Mouse (Mus musculus) liver, embryonic 16.5 days (tissue): ENCODE results near the gene Kifc5b. TPM values are rescaled to one million over a fixed set of nuclear protein-coding genes. Genes with fewer than 3 reads are reported as not detected.

Experiments used
- ATAC-seq: fragments of 200-750 bp; cut with Nextera tagmentation; 2 replicates; pipeline ENCODE4 v1.8.0; 2017; ENCODE audit warnings: low read depth, mild to moderate bottlenecking, moderate number of reproducible peaks, moderate library complexity
- H3K27ac ChIP-seq: fragments of 300-500 bp; sonication (generic); 2 replicates; pipeline ENCODE4 v1.5.1; 2014; ENCODE audit warnings: mild to moderate bottlenecking, low read length
- H3K27me3 ChIP-seq: fragments of 300-500 bp; sonication (generic); 2 replicates; pipeline ENCODE4 v1.6.1; 2014; ENCODE audit warnings: low read depth, low read length, mixed read lengths; ENCODE audit not compliant: control insufficient read depth, insufficient read depth
- H3K36me3 ChIP-seq: fragments of 300-500 bp; sonication (generic); 2 replicates; pipeline ENCODE4 v1.6.1; 2014; ENCODE audit warnings: mild to moderate bottlenecking; ENCODE audit not compliant: control insufficient read depth, insufficient read depth
- H3K4me1 ChIP-seq: fragments of 300-500 bp; sonication (generic); 2 replicates; pipeline ENCODE4 v1.6.1; 2014; ENCODE audit warnings: low read depth, low read length, mixed read lengths; ENCODE audit not compliant: control insufficient read depth
- H3K4me2 ChIP-seq: fragments of 300-500 bp; sonication (generic); 2 replicates; pipeline ENCODE4 v1.6.1; 2014; ENCODE audit warnings: low read depth, low read length, mixed read lengths
- H3K4me3 ChIP-seq: fragments of 300-500 bp; sonication (generic); 2 replicates; pipeline ENCODE4 v1.5.1; 2014; ENCODE audit warnings: low read depth, mild to moderate bottlenecking, low read length
- H3K9ac ChIP-seq: fragments of 300-500 bp; sonication (generic); 2 replicates; pipeline ENCODE4 v1.6.1; 2014; ENCODE audit warnings: low read depth, low read length
- H3K9me3 ChIP-seq: fragments of 300-500 bp; sonication (generic); replicated peaks from 2 replicates; pipeline ENCODE4 v1.6.1; 2016; ENCODE audit warnings: low read length; ENCODE audit not compliant: control insufficient read depth
- WGBS: fragments of 180-500 bp; shearing (Covaris S2); extraction: QIAGEN DNeasy Blood & Tissue Kit; methylation state at CpG from one replicate; pipeline ENCODE4 v1.1.7; 2014; ENCODE audit not compliant: insufficient replicate concordance; 5-methylcytosine and 5-hydroxymethylcytosine counted together
- polyA plus RNA-seq: library from polyadenylated mRNA; unstranded; fragments of >200 nt; fragmentation: Nextera tagmentation; extraction: Ambion mirVana; gene quantifications from 2 replicates; pipeline ENCODE4 v1.2.1, GENCODE M21; 2015

Kifc5b gene
- polyA plus RNA-seq, 1 experiment from 2014 or later, result 5.3 TPM

GRCm38 (mm10) chr17:26939178-26939972 lies 22.5 kb downstream of the Kifc5b start, which contains the start of gene Cuta:
Cuta (minus strand) TSS chr17:26939569.
- Histone ChIP-seq H3K27ac (peak within 1 kb of the TSS; percentile 96), H3K9me3 (no peaks in the 10 kb centered on the region), H3K4me2 (peak within 1 kb of the TSS; percentile 99), H3K4me3 (peak within 1 kb of the TSS; percentile 74), H3K36me3 (peaks cover 7% of the 10 kb centered on the region), H3K27me3 (no peaks in the 10 kb centered on the region), H3K9ac (peak within 1 kb of the TSS; percentile 92), H3K4me1 (peaks cover 36% of the 10 kb centered on the region)
- under 1% methylated on average over 70 of the region's 70 CpGs for WGBS
- peak; percentile 93 for ATAC-seq

- WGBS, result 2% methylated on average over 3 of the region's 3 CpGs
- Histone ChIP-seq H3K27ac (peak overlapping the region; percentile 96), H3K4me3 (peak overlapping the region; percentile 74), H3K9ac (peak overlapping the region; percentile 92), H3K36me3 (peaks cover 7% of the 10 kb centered on the region), H3K4me1 (peaks cover 36% of the 10 kb centered on the region), H3K4me2 (peak overlapping the region; percentile 99), H3K9me3 (no peaks in the 10 kb centered on the region), H3K27me3 (no peaks in the 10 kb centered on the region)
- no peak for ATAC-seq
These were observed 23.0 kb downstream of the Kifc5b start for GRCm38 (mm10) chr17:26939973-26940300.

GRCm38 (mm10) chr17:26941031-26941789 lies 24.3 kb downstream of the Kifc5b start, which contains the start of gene Syngap1:
Syngap1 (plus strand) TSS chr17:26941253.
- WGBS, result 7% methylated on average over 24 of the region's 24 CpGs
- Histone ChIP-seq H3K9me3 (no peaks in the 10 kb centered on the region), H3K4me3 (peak within 1 kb of the TSS; percentile 74), H3K27me3 (no peaks in the 10 kb centered on the region), H3K4me1 (peaks cover 38% of the 10 kb centered on the region), H3K4me2 (peak within 1 kb of the TSS; percentile 99), H3K36me3 (peaks cover 3% of the 10 kb centered on the region; the same call in 1 of the 2 replicates), H3K9ac (peak within 1 kb of the TSS; percentile 92), H3K27ac (peak within 1 kb of the TSS; percentile 96)
- no peak for ATAC-seq

GRCm38 (mm10) chr17:26941841-26942570 lies 25.1 kb downstream of the Kifc5b start:
- Histone ChIP-seq H3K9ac (no peak overlapping the region; the same call in 1 of the 2 replicates), H3K27ac (peak overlapping the region; percentile 24; the same call in 1 of the 2 replicates), H3K4me2 (peak overlapping the region; percentile 58; the same call in 1 of the 2 replicates), H3K4me3 (no peak overlapping the region), H3K36me3 (no peaks in the 10 kb centered on the region), H3K4me1 (peaks cover 46% of the 10 kb centered on the region), H3K27me3 (no peaks in the 10 kb centered on the region), H3K9me3 (no peaks in the 10 kb centered on the region)
- 8% methylated on average over 4 of the region's 4 CpGs for WGBS
- no peak for ATAC-seq

- Histone ChIP-seq H3K9me3 (no peaks in the 10 kb centered on the region), H3K9ac (peak overlapping the region; percentile 70), H3K4me3 (peak overlapping the region; percentile 59), H3K27ac (no peak overlapping the region), H3K4me1 (peaks cover 38% of the 10 kb centered on the region), H3K36me3 (no peaks in the 10 kb centered on the region), H3K4me2 (peak overlapping the region; percentile 84), H3K27me3 (peaks cover 12% of the 10 kb centered on the region; the same call in 1 of the 2 replicates)
- no peak for ATAC-seq
- WGBS, result 38% methylated on average over 13 of the region's 13 CpGs
These were observed 29.1 kb downstream of the Kifc5b start for GRCm38 (mm10) chr17:26945824-26946495.

DNA sequence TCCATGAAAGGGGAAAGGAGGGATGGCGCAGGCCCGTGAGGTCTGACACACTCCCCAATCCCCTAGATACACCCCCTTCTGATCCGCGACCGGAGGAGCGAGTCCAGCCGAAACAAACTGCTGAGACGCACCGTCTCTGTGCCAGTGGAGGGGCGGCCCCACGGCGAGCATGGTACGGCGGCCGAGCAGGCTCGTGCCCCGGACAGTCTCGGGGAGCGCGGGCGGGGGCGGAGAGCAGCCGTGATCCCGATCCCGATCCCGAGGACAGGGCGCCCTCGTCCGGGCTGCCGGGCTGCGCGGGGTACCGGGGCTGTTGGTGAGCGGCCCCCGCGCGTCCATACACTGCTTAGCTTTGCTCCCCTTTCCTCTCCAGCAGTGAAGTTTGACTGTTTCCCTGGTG lies 29.7 kb downstream of the Kifc5b start:
- peaks cover 37% of the 10 kb centered on the region for H3K4me1 ChIP-seq
- H3K27ac ChIP-seq, result no peak overlapping the region
- peak; percentile 66 for ATAC-seq
- no peaks in the 10 kb centered on the region for H3K36me3 ChIP-seq
- H3K9me3 ChIP-seq, result no peaks in the 10 kb centered on the region
- peak overlapping the region; percentile 84 for H3K4me2 ChIP-seq
- peaks cover 12% of the 10 kb centered on the region; the same call in 1 of the 2 replicates for H3K27me3 ChIP-seq
- H3K4me3 ChIP-seq, result peak overlapping the region; percentile 59
- 2% methylated on average over 37 of the region's 37 CpGs for WGBS
- peak overlapping the region; percentile 70 for H3K9ac ChIP-seq

GRCm38 (mm10) chr17:26947231-26948100 lies 30.6 kb downstream of the Kifc5b start:
- H3K36me3 ChIP-seq, result no peaks in the 10 kb centered on the region
- no peak for ATAC-seq
- H3K9ac ChIP-seq, result no peak overlapping the region
- 69% methylated on average over 12 of the region's 12 CpGs for WGBS
- no peaks in the 10 kb centered on the region for H3K9me3 ChIP-seq
- H3K4me3 ChIP-seq, result peak overlapping the region; percentile 59; the same call in 1 of the 2 replicates
- H3K4me1 ChIP-seq, result peaks cover 44% of the 10 kb centered on the region
- H3K27me3 ChIP-seq, result peaks cover 18% of the 10 kb centered on the region
- no peak overlapping the region for H3K27ac ChIP-seq
- peak overlapping the region; percentile 84 for H3K4me2 ChIP-seq
